Mouse (Mus musculus) neutrophil, adult 59 days (primary cell): Measurements from ENCODE around the gene Kcnk13. TPM values are rescaled to one million over a fixed set of nuclear protein-coding genes. Genes with fewer than 3 reads are reported as not detected.

Experiments used
- total RNA-seq, 2 experiments: library from RNA; stranded (reverse); gene quantifications; 1 replicate in 1 of 2; 2 replicates in 1 of 2; pipeline ENCODE4 v1.2.4; 2023

Gene Kcnk13
- under 1 TPM; 0.16 to 0.86 TPM for total RNA-seq

DNA sequence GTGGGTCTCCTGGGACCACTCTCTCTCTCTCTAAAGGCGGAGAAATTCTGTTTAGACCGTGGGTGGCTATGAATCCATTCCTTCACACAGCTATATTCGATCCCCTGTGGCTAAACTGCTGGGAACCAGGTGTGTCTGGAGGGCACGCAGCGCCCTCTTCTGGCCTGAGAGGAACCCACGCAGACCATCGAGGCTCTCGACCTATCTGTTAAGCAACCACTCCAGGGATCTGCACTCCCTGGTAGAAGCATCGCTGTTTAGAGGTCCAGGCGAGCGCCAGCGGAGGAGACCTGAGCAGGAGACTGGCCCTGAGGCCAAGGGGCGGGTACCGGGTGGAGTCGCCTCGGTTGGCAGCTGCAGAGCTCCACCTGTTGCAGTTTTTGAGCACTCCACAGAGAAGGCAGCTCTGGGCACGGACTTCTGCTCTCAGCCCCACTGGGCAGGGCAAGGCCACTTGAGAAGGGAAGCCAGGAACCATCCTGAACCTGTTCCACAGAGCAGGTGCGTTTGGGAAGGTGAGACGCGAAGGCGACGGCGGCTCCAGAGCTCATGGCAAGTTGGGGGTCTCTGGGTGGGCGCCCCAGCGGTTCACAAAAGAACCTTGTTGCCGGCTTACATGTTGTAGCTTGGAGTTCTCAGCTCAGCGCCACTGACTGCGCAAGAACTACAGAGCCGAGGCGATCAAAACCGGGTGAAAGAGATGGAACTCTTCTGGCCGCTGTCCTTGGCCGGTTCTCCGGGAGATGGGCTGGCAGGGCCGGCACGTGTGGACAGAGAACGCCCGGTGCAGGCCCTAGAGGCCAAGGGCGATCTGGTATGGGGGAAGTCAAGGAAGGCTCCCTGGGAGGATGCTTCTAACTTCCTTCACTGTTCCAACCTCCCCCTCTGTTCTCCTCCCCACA, at the start of gene Kcnk13:
Kcnk13 (plus strand) TSS at position 199 of the 902 bp plus-strand sequence.

DNA sequence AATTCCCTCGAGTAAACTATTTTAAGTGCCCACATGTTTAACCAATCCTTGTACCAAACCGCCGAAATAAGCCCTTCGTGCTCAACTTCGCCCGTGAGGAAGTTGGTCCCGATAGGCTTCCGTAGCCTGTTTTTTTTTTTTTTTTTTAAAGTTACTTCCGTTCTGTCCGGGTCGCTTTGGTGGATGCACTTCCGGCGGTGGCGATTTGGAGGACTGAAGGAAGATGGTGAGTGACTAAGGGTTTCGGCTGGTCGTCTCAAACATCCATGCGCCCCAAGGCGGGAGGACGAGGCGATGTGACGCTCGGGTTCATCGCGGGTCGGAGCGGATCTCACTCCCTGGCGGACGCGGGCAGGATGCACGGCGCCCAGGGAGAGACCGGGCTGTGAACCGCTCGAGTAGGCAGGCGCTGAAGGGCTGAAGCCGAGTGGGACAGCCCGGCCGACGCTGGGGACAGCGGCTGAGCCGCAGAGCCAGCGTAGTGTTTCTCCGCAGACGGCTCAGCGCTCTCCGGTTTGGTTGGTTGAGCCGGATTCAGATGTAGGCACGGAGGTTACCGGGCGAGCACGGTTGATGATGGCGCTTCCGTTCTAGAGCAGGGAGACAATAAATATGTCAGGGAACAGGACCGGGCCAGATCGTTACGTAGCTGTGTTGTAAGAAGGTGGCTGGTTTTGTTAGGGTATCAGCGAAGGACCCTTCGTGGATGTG, 145.8 kb downstream of the Kcnk13 start, which contains the start of gene Psmc1:
Psmc1 (plus strand) TSS at position 169 of the 711 bp plus-strand sequence.

Other genes starting within 250 kb of the Kcnk13 start
- 1 to 10 TPM; 4.9 to 5.9 TPM for gene Efcab11, start 80.1 kb upstream of the Kcnk13 start, total RNA-seq
- gene Tdp1, start 80.0 kb upstream of the Kcnk13 start, total RNA-seq: 10 to 100 TPM; 22.6 to 22.7 TPM
- gene Psmc1, start 145.7 kb downstream of the Kcnk13 start, total RNA-seq: 10 to 100 TPM; 63.4 to 79.2 TPM
- 10 to 100 TPM; 13.6 to 14.6 TPM for gene Nrde2, start 195.2 kb downstream of the Kcnk13 start, total RNA-seq
- gene Calm1, start 234.9 kb downstream of the Kcnk13 start, total RNA-seq: 100 to 1,000 TPM; 440 to 443 TPM